Mouse (Mus musculus): Measurements from ENCODE around the gene Ccdc134. TPM values are rescaled to one million over a fixed set of nuclear protein-coding genes. Genes with fewer than 3 reads are reported as not detected.

The Ccdc134 gene
- total and polyA plus RNA-seq, 3 experiments, result 17.5 to 19.7 TPM; not detected in 1

GRCm38 (mm10) chr15:82175091-82175490 is 47.4 kb downstream of the Ccdc134 start:
- DNase-seq (ENCODE audit: low read depth, low spot score), result no peak
- H3K79me2 ChIP-seq (ENCODE audit: control insufficient read depth, insufficient read depth, low read length, poor library complexity), result no peaks in the 10 kb centered on the region
- no peaks in the 10 kb centered on the region for H3K27me3 ChIP-seq (ENCODE audit: control insufficient read depth in 1 of 2, insufficient read depth in 2 of 2, low read length in 2 of 2)
- no peak overlapping the region for H3K9ac ChIP-seq (ENCODE audit: control insufficient read depth, low read depth, low read length, poor library complexity, severe bottlenecking)
- H3K4me3 ChIP-seq (ENCODE audit: control insufficient read depth in 1 of 2, insufficient read depth in 1 of 2, low read depth in 2 of 2, low read length in 2 of 2), result no peak overlapping the region
- peaks cover 0 to 20% of the 10 kb centered on the region in 2 experiments; a peak in 2 of 4 replicates for H3K36me3 ChIP-seq (ENCODE audit: control insufficient read depth in 1 of 2, insufficient read depth in 2 of 2, low read length in 2 of 2)
- H3K27ac ChIP-seq (ENCODE audit: control insufficient read depth, low read depth, low read length), result no peak overlapping the region
- H3K9me3 ChIP-seq (replicated peaks; ENCODE audit: insufficient read depth, low read length), result no peaks in the 10 kb centered on the region
- H3K4me1 ChIP-seq (ENCODE audit: control insufficient read depth in 1 of 2, insufficient read depth in 2 of 2, low read length in 2 of 2), result no peaks in the 10 kb centered on the region
- TF ChIP-seq USF2 (IDR thresholded peaks at IDR 0.05; ENCODE audit: borderline replicate concordance in 1 of 2, insufficient read depth in 1 of 2, low read depth in 1 of 2, low read length in 2 of 2), result no peak
- TF ChIP-seq MEF2A (IDR thresholded peaks at IDR 0.05; ENCODE audit: extremely low read depth, insufficient replicate concordance, low read depth, low read length, poor library complexity, severe bottlenecking), result no peak
- no peak for TF ChIP-seq POLR2AphosphoS5 (IDR thresholded peaks at IDR 0.05; ENCODE audit: borderline replicate concordance, low read depth, low read length)
- TF ChIP-seq USF1 (IDR thresholded peaks at IDR 0.05; ENCODE audit: low read depth, low read length), result no peak
- no peak for TF ChIP-seq MAFK (IDR thresholded peaks at IDR 0.05; ENCODE audit: borderline replicate concordance, low read depth, low read length)
- TF ChIP-seq ZKSCAN1 (IDR thresholded peaks at IDR 0.05; ENCODE audit: low read depth, low read length), result no peak
- no peak for TF ChIP-seq HCFC1 (IDR thresholded peaks at IDR 0.05; ENCODE audit: low read depth, low read length)
- no peak for TF ChIP-seq CHD1 (IDR thresholded peaks at IDR 0.05; ENCODE audit: low read depth, low read length)
- TF ChIP-seq UBTF (IDR thresholded peaks at IDR 0.05; ENCODE audit: borderline replicate concordance, insufficient read depth, low read depth, low read length), result no peak
- no peak for TF ChIP-seq ZNF384 (IDR thresholded peaks at IDR 0.05; ENCODE audit: low read depth, low read length)
- no peak for TF ChIP-seq MYC (IDR thresholded peaks at IDR 0.05; ENCODE audit: low read depth, low read length)
- TF ChIP-seq KAT2A (conservative IDR thresholded peaks at IDR 0.05; ENCODE audit: low read depth, low read length), result no peak
- no peak for TF ChIP-seq RAD21 (IDR thresholded peaks at IDR 0.05; ENCODE audit: low read depth, low read length)
- no peak for TF ChIP-seq EP300 (IDR thresholded peaks at IDR 0.05; ENCODE audit: low read depth in 1 of 2, low read length in 2 of 2)
- no peak for TF ChIP-seq BHLHE40 (IDR thresholded peaks at IDR 0.05; ENCODE audit: borderline replicate concordance, low read depth, low read length)
- TF ChIP-seq CHD2 (IDR thresholded peaks at IDR 0.05; ENCODE audit: low read length), result no peak
- TF ChIP-seq NRF1 (IDR thresholded peaks at IDR 0.05; ENCODE audit: insufficient read depth, low read depth, low read length, poor library complexity, severe bottlenecking), result no peak
- no peak for TF ChIP-seq ZMIZ1 (IDR thresholded peaks at IDR 0.05; ENCODE audit: low read depth, low read length)
- no peak for TF ChIP-seq JUND (IDR thresholded peaks at IDR 0.05; ENCODE audit: low read depth, low read length)
